Comparison of ENCODE assay signal across 8 mouse cellular contexts in the genomic region with DNA sequence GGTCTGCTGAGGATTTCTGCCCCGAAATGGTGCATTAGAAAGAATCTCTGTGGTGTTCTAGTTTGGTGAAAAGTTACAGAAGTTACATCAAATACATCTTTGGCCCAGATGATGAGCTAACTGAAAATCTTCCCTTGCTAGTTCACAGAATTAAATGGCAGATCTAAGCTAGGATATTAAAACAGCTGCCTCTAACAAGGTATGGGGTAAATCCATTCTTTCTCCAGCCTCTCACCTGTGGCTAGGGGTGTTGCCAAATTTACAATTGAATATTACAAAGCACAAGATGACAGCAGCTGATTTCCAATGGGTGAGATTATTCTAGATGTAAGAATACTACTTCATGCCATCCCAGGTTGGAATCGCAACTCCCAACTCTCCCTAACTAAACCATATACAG. TPM values are rescaled to one million over a fixed set of nuclear protein-coding genes. Genes with fewer than 3 reads are reported as not detected.
DNase-seq lines count a peak whose midpoint lies in the region; ATAC-seq and TF ChIP-seq lines count a peak whose summit lies in the region.

A gene (plus strand): TSS at position 301 of the 400 bp plus-strand sequence.

- peak within 1 kb of the TSS; percentile 96 for H3K27ac ChIP-seq in spleen, adult 2 months (ENCODE audit: insufficient read depth, low read length)
- peak within 1 kb of the TSS; percentile 97 for H3K27ac ChIP-seq in embryonic facial prominence, embryonic 15.5 days (replicated peaks)
- H3K27ac ChIP-seq in heart, postnatal 0 days (ENCODE audit: low read depth), result peak within 1 kb of the TSS; percentile 98
- peak within 1 kb of the TSS; percentile 99 for H3K27ac ChIP-seq in limb, embryonic 10.5 days
- H3K27ac ChIP-seq in neural tube, embryonic 14.5 days (ENCODE audit: low read depth, low read length), result peak within 1 kb of the TSS; percentile 97

- H3K4me2 ChIP-seq in embryonic facial prominence, embryonic 15.5 days (replicated peaks), result peak within 1 kb of the TSS; percentile 70
- H3K4me2 ChIP-seq in heart, postnatal 0 days (ENCODE audit: low read depth, low read length), result peak within 1 kb of the TSS; percentile 65
- peak within 1 kb of the TSS; percentile 61 for H3K4me2 ChIP-seq in neural tube, embryonic 14.5 days (ENCODE audit: low read depth, low read length)

- H3K9me3 ChIP-seq in embryonic facial prominence, embryonic 15.5 days (replicated peaks), result no peaks in the 10 kb centered on the region
- H3K9me3 ChIP-seq in heart, postnatal 0 days (replicated peaks; ENCODE audit: control insufficient read depth, low read length), result no peaks in the 10 kb centered on the region
- no peaks in the 10 kb centered on the region for H3K9me3 ChIP-seq in limb, embryonic 10.5 days (replicated peaks)
- no peaks in the 10 kb centered on the region for H3K9me3 ChIP-seq in neural tube, embryonic 14.5 days (ENCODE audit: control insufficient read depth, low read length)

- no peak for TF ChIP-seq EP300 in heart, postnatal 0 days (IDR thresholded peaks at IDR 0.05; ENCODE audit: low read depth)

- 44% methylated on average over 2 of the region's 2 CpGs for WGBS in spleen, adult 2 months
- 21% methylated on average over 2 of the region's 2 CpGs for WGBS in embryonic facial prominence, embryonic 15.5 days
- 44% methylated on average over 2 of the region's 2 CpGs for WGBS in heart, postnatal 0 days
- 43% methylated on average over 2 of the region's 2 CpGs for WGBS in limb, embryonic 10.5 days
- WGBS in neural tube, embryonic 14.5 days, result 38% methylated on average over 2 of the region's 2 CpGs

- H3K36me3 ChIP-seq in spleen, adult 2 months (ENCODE audit: control insufficient read depth, insufficient read depth, low read length), result no peaks in the 10 kb centered on the region
- no peaks in the 10 kb centered on the region for H3K36me3 ChIP-seq in embryonic facial prominence, embryonic 15.5 days
- H3K36me3 ChIP-seq in heart, postnatal 0 days (replicated peaks; ENCODE audit: control insufficient read depth, insufficient read depth, low read length), result no peaks in the 10 kb centered on the region
- H3K36me3 ChIP-seq in limb, embryonic 10.5 days, result no peaks in the 10 kb centered on the region
- H3K36me3 ChIP-seq in neural tube, embryonic 14.5 days (ENCODE audit: control insufficient read depth, insufficient read depth, low read length), result no peaks in the 10 kb centered on the region

- H3K27me3 ChIP-seq in spleen, adult 2 months (ENCODE audit: control insufficient read depth, insufficient read depth, low read length), result no peaks in the 10 kb centered on the region
- no peaks in the 10 kb centered on the region for H3K27me3 ChIP-seq in embryonic facial prominence, embryonic 15.5 days
- no peaks in the 10 kb centered on the region for H3K27me3 ChIP-seq in heart, postnatal 0 days (ENCODE audit: control insufficient read depth, insufficient read depth, low read length)
- H3K27me3 ChIP-seq in limb, embryonic 10.5 days (ENCODE audit: low read depth, poor library complexity, severe bottlenecking), result no peaks in the 10 kb centered on the region
- peaks cover 3% of the 10 kb centered on the region; the same call in 1 of the 2 replicates for H3K27me3 ChIP-seq in neural tube, embryonic 14.5 days (ENCODE audit: control insufficient read depth, insufficient read depth, low read length)

- peaks cover 3% of the 10 kb centered on the region for H3K4me1 ChIP-seq in spleen, adult 2 months (ENCODE audit: control insufficient read depth, insufficient read depth, insufficient read length)
- H3K4me1 ChIP-seq in embryonic facial prominence, embryonic 15.5 days, result peaks cover 19% of the 10 kb centered on the region
- peaks cover 17% of the 10 kb centered on the region for H3K4me1 ChIP-seq in heart, postnatal 0 days (ENCODE audit: control insufficient read depth, insufficient read depth)
- peaks cover 13% of the 10 kb centered on the region for H3K4me1 ChIP-seq in limb, embryonic 10.5 days
- H3K4me1 ChIP-seq in neural tube, embryonic 14.5 days (ENCODE audit: control insufficient read depth, insufficient read depth, low read length), result peaks cover 19% of the 10 kb centered on the region

- no peak for DNase-seq in spleen, adult 2 months (ENCODE audit: low read depth in 1 of 2, low spot score in 2 of 2)
- no peak for DNase-seq in spleen, adult 18-20 months
- DNase-seq in heart, postnatal 0 days (ENCODE audit: low spot score), result no peak
- DNase-seq in limb, embryonic 10.5 days (ENCODE audit: low spot score), result no peak
- no peak for DNase-seq in cerebellum, adult 9-11 months
- DNase-seq in ovary, postnatal 10 days (ENCODE audit: low spot score), result no peak

- no peak for TF ChIP-seq POLR2A in spleen, adult 2 months (IDR thresholded peaks at IDR 0.05; ENCODE audit: low read depth, low read length)

- H3K4me3 ChIP-seq in spleen, adult 2 months (ENCODE audit: extremely low read depth, insufficient read depth, insufficient read length), result peak within 1 kb of the TSS; percentile 82
- H3K4me3 ChIP-seq in embryonic facial prominence, embryonic 15.5 days (replicated peaks), result peak within 1 kb of the TSS; percentile 94
- peak within 1 kb of the TSS; percentile 92 for H3K4me3 ChIP-seq in heart, postnatal 0 days (ENCODE audit: low read depth, low read length)
- peak within 1 kb of the TSS; percentile 91 for H3K4me3 ChIP-seq in limb, embryonic 10.5 days
- H3K4me3 ChIP-seq in neural tube, embryonic 14.5 days (ENCODE audit: low read depth, low read length), result peak within 1 kb of the TSS; percentile 99

- no peak for TF ChIP-seq CTCF in spleen, adult 2 months (IDR thresholded peaks at IDR 0.05; ENCODE audit: extremely low read depth, insufficient read depth, insufficient read length, insufficient replicate concordance)
- TF ChIP-seq CTCF in heart, postnatal 0 days (IDR thresholded peaks at IDR 0.05; ENCODE audit: low read depth), result no peak

- H3K9ac ChIP-seq in embryonic facial prominence, embryonic 15.5 days, result peak within 1 kb of the TSS; percentile 99
- H3K9ac ChIP-seq in heart, postnatal 0 days (replicated peaks; ENCODE audit: low read depth, low read length), result peak within 1 kb of the TSS; percentile 99
- peak within 1 kb of the TSS; percentile 98 for H3K9ac ChIP-seq in neural tube, embryonic 14.5 days (replicated peaks; ENCODE audit: low read depth, low read length)

- ATAC-seq in embryonic facial prominence, embryonic 15.5 days (ENCODE audit: insufficient number of reproducible peaks, low FRiP score, low TSS enrichment, low read depth), result no peak
- ATAC-seq in heart, postnatal 0 days (ENCODE audit: insufficient read depth, low read depth), result no peak
- ATAC-seq in neural tube, embryonic 14.5 days (ENCODE audit: low read depth), result no peak

RNA-seq across cellular contexts. Expression of the gene that starts here (rescaled TPM):
- 9.2 and 11.1 TPM in 2 replicates for polyA plus RNA-seq in spleen, adult 2 months (2012; rRNA removed)
- polyA plus RNA-seq in embryonic facial prominence, embryonic 15.5 days (2015; fragmentation: Nextera tagmentation; extraction: Ambion mirVana), result 124 and 125 TPM in 2 replicates
- 55.8 and 148 TPM in 2 replicates for total RNA-seq in heart, postnatal 0 days (2014; rRNA removed; ENCODE audit: low replicate concordance)
- polyA plus RNA-seq in heart, postnatal 0 days (2015; fragmentation: Nextera tagmentation; extraction: Ambion mirVana), result 67.9 and 78.5 TPM in 2 replicates
- polyA plus RNA-seq in limb, embryonic 10.5 days (2016; fragmentation: Nextera tagmentation; extraction: Ambion mirVana), result 161 and 166 TPM in 2 replicates
- polyA plus RNA-seq in neural tube, embryonic 14.5 days (2014; fragmentation: Nextera tagmentation; extraction: Ambion mirVana), result 137 and 143 TPM in 2 replicates
